Mouse (Mus musculus) spleen, postnatal 10 days (tissue): ENCODE measurements around the gene Olfr1023.

ENCODE experiments used
- DNase-seq, 2 experiments: peaks; one replicate each; pipeline ENCODE4 v3.0.0; 2021 to 2022; ENCODE audit warnings: low spot score in 2 of 2

Gene Olfr1023

DNA sequence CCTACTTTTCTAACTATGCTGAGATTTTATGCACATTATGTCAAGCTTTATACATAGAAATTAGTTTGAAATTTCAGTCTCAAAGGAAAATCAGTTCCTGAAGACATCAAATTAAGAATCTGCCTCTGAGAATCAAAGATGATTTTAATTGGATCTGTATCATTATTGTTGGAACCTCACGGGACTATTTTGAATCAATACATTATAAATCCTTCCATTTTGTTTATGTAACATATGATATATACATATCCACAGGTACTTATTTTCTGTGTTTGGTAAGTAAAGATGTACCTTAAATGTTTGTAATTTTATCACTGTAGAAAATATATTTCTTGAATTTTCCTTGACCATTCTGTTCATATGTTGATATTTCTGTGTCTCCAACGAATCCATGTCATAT lies at the start of gene Olfr1023:
TSS of gene Olfr1023 (plus strand) at position 301 of the 400 bp plus-strand sequence.
- no peak for DNase-seq

DNA sequence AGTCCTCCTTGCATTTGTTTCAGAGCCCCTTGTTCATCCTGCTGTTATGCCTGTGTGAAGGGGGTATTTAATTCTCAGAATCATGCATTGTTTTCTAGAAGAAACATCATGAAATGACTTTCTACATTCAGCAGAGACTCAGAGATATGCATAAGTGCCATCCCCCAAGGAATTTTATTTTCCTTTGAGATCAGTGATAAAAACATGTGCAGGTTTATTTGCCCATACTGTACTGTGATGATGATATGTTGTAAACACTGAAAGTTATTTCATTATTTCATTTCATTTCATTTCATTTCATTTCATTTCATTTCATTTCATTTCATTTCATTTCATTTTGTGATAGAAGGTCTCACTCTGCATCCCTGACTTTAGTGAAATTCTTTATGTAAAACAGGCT lies 40.1 kb upstream of the Olfr1023 start, which contains the start of gene Olfr1019:
TSS of gene Olfr1019 (minus strand) at position 101 of the 400 bp plus-strand sequence.
- DNase-seq: no peak

DNA sequence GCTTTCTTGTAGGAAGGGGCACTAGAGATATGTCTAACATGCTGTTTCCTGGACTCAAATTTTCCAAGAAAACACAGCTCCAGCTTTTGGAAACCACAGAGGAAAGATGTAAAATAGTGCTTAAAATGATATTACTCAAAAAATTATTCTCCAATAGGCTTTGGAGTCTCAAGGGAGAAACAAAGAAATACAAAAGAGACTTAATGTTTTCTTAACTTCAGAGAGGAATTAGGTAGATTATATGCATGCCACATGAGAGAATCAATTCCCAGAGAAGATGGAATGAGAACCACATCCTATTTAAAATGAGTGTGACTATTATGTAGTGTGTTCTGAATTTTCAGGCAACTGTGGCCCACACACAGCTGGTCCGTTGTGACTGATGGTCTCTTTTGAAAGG lies 38.7 kb upstream of the Olfr1023 start, which contains the start of gene Olfr1020:
TSS of gene Olfr1020 (plus strand) at position 301 of the 400 bp plus-strand sequence.
- no peak for DNase-seq

DNA sequence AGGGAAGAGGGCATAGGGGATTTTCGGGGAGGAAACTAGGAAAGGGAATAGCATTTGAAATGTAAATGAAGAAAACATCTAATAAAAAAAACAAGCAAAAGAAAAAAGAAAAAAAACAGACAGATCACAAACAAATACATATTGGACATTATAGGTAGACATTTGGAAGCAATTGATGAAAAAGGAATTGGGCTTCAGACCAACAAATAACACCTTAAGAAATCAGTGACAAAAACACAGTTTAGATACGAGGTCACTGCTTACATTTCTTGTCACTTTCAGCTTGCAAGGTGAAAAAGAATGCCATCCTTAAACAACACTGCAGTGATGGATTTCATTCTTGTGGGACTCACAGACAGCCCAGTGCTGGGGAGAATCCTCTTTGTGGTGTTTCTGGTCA lies 17.1 kb upstream of the Olfr1023 start, which contains the start of gene Olfr1022:
TSS of gene Olfr1022 (plus strand) at position 301 of the 400 bp plus-strand sequence.
- DNase-seq: no peak

DNA sequence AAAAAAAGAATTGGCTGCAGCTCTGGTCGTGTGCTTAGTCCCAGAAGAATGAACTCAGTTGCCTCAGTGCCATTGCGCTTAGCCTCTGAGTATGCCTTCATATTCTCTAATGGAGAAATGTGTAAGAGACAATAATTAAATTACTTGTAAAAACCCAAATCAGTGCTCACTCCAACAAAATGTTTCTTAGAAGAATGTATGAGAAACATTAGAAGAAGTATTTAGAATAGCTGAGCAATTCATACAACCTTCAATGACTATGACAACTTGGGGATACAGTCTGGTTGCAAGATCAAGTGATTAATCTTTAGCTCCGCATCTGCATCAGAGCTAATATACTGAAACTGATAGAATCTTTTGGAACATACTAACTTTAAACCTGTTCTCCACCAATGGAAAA lies 19.5 kb downstream of the Olfr1023 start, which contains the start of gene Olfr1024:
TSS of gene Olfr1024 (minus strand) at position 101 of the 400 bp plus-strand sequence.
- no peak for DNase-seq

DNA sequence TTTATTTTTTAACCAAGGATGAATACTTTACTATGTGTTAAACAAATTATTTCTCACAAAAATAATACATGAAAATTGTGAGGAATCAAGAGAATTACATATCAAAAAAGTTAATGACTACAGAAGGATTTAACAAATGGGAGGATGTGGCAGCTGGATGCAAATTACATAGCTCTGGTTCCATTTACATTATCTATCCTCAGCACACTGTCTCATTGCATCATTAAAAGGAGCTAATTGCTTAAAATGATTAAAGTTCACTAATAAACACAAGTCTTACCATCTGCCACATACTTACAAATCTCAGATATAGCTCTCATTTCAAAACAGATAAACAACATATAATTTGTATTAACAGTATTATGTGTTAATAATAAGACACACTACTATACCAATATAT lies 27.8 kb downstream of the Olfr1023 start:
- no peak for DNase-seq

DNA sequence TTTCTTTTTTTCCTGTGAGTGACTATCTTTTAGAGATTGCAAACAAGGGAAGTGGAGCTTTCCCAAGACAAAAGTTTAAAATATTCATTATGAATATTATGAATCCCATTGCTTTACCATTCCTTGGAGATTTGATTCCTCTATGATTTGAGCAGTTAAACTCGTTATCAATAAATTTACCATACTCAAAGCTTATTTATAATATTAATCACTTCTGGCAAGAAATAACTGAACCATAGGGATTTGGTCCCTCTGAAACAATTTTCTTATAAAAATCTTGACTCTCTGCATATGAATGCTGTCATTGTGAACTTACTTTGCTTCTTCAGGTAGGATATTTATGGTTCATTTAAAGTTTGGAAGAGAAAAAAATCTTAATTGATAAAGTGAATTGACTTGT lies 29.5 kb downstream of the Olfr1023 start, which contains the start of gene Olfr1025-ps1:
TSS of gene Olfr1025-ps1 (plus strand) at position 301 of the 400 bp plus-strand sequence.
- no peak for DNase-seq

DNA sequence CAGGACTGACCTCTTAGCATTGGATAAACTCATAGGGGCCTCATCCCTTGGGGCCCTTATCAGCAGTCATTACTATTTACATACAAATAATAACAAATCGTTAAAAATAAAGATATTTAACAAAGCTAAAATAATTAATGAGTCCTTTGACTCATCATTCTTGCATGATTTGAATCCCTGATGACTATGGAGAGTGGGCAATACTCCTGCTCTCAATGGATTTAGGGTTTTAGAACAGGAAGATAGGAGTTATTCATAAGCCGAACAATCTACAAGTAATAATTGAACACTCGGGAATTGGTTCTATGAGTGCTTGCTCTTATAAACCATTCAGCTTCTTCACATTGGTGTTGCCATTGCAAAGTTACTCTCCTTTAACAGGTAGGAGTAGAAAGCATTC lies 35.8 kb downstream of the Olfr1023 start, which contains the start of gene Olfr1026:
TSS of gene Olfr1026 (plus strand) at position 301 of the 400 bp plus-strand sequence.
- no peak for DNase-seq
